Mouse (Mus musculus) liver, adult 2 months (tissue): Measurements from ENCODE around the gene Mesd. TPM values are rescaled to one million over a fixed set of nuclear protein-coding genes. Genes with fewer than 3 reads are reported as not detected.

Source experiments
- DNase-seq: peaks from one replicate; pipeline ENCODE4 v3.0.0-alpha.2; 2011; ENCODE audit warnings: low read depth, low spot score; ENCODE audit errors: extremely low read depth
- H3K27ac ChIP-seq: fragments of 200-500 bp; replicated peaks from 2 replicates; pipeline ENCODE4 v1.5.1; 2012; ENCODE audit warnings: low read depth, mild to moderate bottlenecking, control low read depth, inconsistent platforms, low read length; ENCODE audit not compliant: insufficient read depth
- H3K27me3 ChIP-seq: fragments of 200-500 bp; 2 replicates; pipeline ENCODE4 v1.6.1; 2012; ENCODE audit warnings: mild to moderate bottlenecking, moderate library complexity, low read length, inconsistent platforms; ENCODE audit not compliant: control insufficient read depth, insufficient read depth
- H3K36me3 ChIP-seq: fragments of 200-500 bp; 2 replicates; pipeline ENCODE4 v1.6.1; 2012; ENCODE audit warnings: low read length, inconsistent platforms; ENCODE audit not compliant: control insufficient read depth, insufficient read depth
- H3K4me1 ChIP-seq: fragments of 200-500 bp; 2 replicates; pipeline ENCODE4 v1.6.1; 2011; ENCODE audit warnings: low read length; ENCODE audit not compliant: control insufficient read depth, insufficient read depth
- H3K4me3 ChIP-seq: fragments of 200-500 bp; 2 replicates; pipeline ENCODE4 v1.5.1; 2011; ENCODE audit warnings: low read depth, mild to moderate bottlenecking, control low read depth, low read length, moderate library complexity; ENCODE audit not compliant: insufficient read depth
- H3K79me2 ChIP-seq: fragments of 200-500 bp; 2 replicates; pipeline ENCODE4 v1.6.1; 2012; ENCODE audit warnings: inconsistent platforms, mild to moderate bottlenecking, low read length, moderate library complexity; ENCODE audit not compliant: control insufficient read depth, insufficient read depth
- H3K9ac ChIP-seq: fragments of 200-500 bp; 2 replicates; pipeline ENCODE4 v1.6.1; 2012; ENCODE audit warnings: low read depth, mild to moderate bottlenecking, control low read depth, inconsistent platforms, low read length
- CTCF ChIP-seq: fragments of 200-500 bp; IDR thresholded peaks from 2 replicates; pipeline ENCODE4 v1.5.1; 2011; ENCODE audit warnings: low read depth, low read length, control low read depth
- POLR2A ChIP-seq: fragments of 200-500 bp; IDR thresholded peaks from 2 replicates; pipeline ENCODE4 v1.6.1; 2011; ENCODE audit warnings: low read length, control low read depth; ENCODE audit not compliant: insufficient read depth; ENCODE audit errors: extremely low read depth
- WGBS: fragments of 180-500 bp; shearing (Covaris S2); methylation state at CpG from one replicate; pipeline ENCODE4 v1.1.7; 2018; 5-methylcytosine and 5-hydroxymethylcytosine counted together
- polyA plus RNA-seq: library from polyadenylated mRNA; depleted of rRNA; stranded (reverse); fragments of >200 nt; gene quantifications from 2 replicates; pipeline ENCODE4 v1.2.3, GENCODE M21; 2012
- total RNA-seq: library from RNA; depleted of rRNA; stranded (reverse); fragments of >200 nt; gene quantifications from 2 replicates; pipeline ENCODE4 v1.2.3, GENCODE M21; 2014

The Mesd gene
- total and polyA plus RNA-seq, 2 experiments, result 6.7 to 10.8 TPM

- 75% methylated on average over 9 of the region's 9 CpGs for WGBS
Observed at GRCm38 (mm10) chr7:83913995-83914394, 29.7 kb downstream of the Mesd start.

GRCm38 (mm10) chr7:83914566-83914965 is 30.3 kb downstream of the Mesd start:
- Histone ChIP-seq H3K4me3 (no peak overlapping the region), H3K27me3 (no peaks in the 10 kb centered on the region), H3K9ac (no peak overlapping the region), H3K79me2 (no peaks in the 10 kb centered on the region), H3K27ac (no peak overlapping the region), H3K36me3 (no peaks in the 10 kb centered on the region), H3K4me1 (no peaks in the 10 kb centered on the region)
- TF ChIP-seq POLR2A (no peak), CTCF (peak; percentile 77)
- DNase-seq, result peak; percentile 41
- WGBS, result 1% methylated on average over 3 of the region's 3 CpGs

More at GRCm38 (mm10) chr7:83913995-83914394, 29.7 kb downstream of the Mesd start:
- no peak for TF ChIP-seq POLR2A
- no peak for DNase-seq
- Histone ChIP-seq H3K79me2 (no peaks in the 10 kb centered on the region), H3K9ac (no peak overlapping the region), H3K27me3 (no peaks in the 10 kb centered on the region), H3K36me3 (no peaks in the 10 kb centered on the region), H3K4me3 (no peak overlapping the region), H3K4me1 (no peaks in the 10 kb centered on the region), H3K27ac (no peak overlapping the region)

- TF ChIP-seq POLR2A (no peak), CTCF (no peak)
- Histone ChIP-seq H3K79me2 (no peaks in the 10 kb centered on the region), H3K4me1 (no peaks in the 10 kb centered on the region), H3K36me3 (no peaks in the 10 kb centered on the region), H3K9ac (no peak overlapping the region), H3K27me3 (no peaks in the 10 kb centered on the region), H3K4me3 (no peak overlapping the region), H3K27ac (no peak overlapping the region)
- 43% methylated on average over 4 of the region's 4 CpGs for WGBS
- no peak for DNase-seq
Observed at GRCm38 (mm10) chr7:83920241-83920640, 36.0 kb downstream of the Mesd start.

- DNase-seq, result no peak
- Histone ChIP-seq H3K27ac (no peak overlapping the region), H3K4me3 (no peak overlapping the region), H3K27me3 (no peaks in the 10 kb centered on the region), H3K79me2 (no peaks in the 10 kb centered on the region), H3K9ac (no peak overlapping the region), H3K36me3 (no peaks in the 10 kb centered on the region), H3K4me1 (no peaks in the 10 kb centered on the region)
- TF ChIP-seq CTCF, result no peak
- 58% methylated on average over 3 of the region's 3 CpGs for WGBS
Observed at GRCm38 (mm10) chr7:83921637-83922036, 37.4 kb downstream of the Mesd start.

GRCm38 (mm10) chr7:83939017-83939721 is 54.9 kb downstream of the Mesd start:
- no peak overlapping the region for H3K9ac ChIP-seq
- no peak for DNase-seq
- H3K36me3 ChIP-seq, result no peaks in the 10 kb centered on the region
- H3K4me3 ChIP-seq, result no peak overlapping the region
- TF ChIP-seq POLR2A (no peak), CTCF (no peak)
- H3K79me2 ChIP-seq, result no peaks in the 10 kb centered on the region
- H3K27ac ChIP-seq, result no peak overlapping the region
- 66% methylated on average over 3 of the region's 3 CpGs for WGBS
- no peaks in the 10 kb centered on the region for H3K4me1 ChIP-seq
- no peaks in the 10 kb centered on the region for H3K27me3 ChIP-seq

GRCm38 (mm10) chr7:83940136-83940535 is 55.9 kb downstream of the Mesd start:
- no peak for DNase-seq
- Histone ChIP-seq H3K36me3 (no peaks in the 10 kb centered on the region), H3K79me2 (no peaks in the 10 kb centered on the region), H3K4me1 (no peaks in the 10 kb centered on the region), H3K4me3 (no peak overlapping the region), H3K9ac (no peak overlapping the region), H3K27me3 (no peaks in the 10 kb centered on the region), H3K27ac (no peak overlapping the region)
- WGBS, result 64% methylated on average over 2 of the region's 2 CpGs
- TF ChIP-seq POLR2A (no peak), CTCF (no peak)
